Mouse (Mus musculus) left cerebral cortex, postnatal 14 days (tissue): ENCODE data around the gene Pex11g. TPM values are rescaled to one million over a fixed set of nuclear protein-coding genes. Genes with fewer than 3 reads are reported as not detected.

ENCODE experiments used
- DNase-seq, 2 experiments: peaks; one replicate each; pipeline ENCODE4 v3.0.0; 2021 to 2022; ENCODE audit warnings: low spot score in 2 of 2, mixed read lengths in 1 of 2
- intact Hi-C: fragments of 180-260 bp; cut with DNase I; formaldehyde crosslinking; loops from one replicate; pipeline ENCODE4 v1.15.1; 2025
- total RNA-seq, 2 experiments: library from RNA; stranded (reverse); gene quantifications; 2 replicates each; pipeline ENCODE4 v1.2.3; 2021

The Pex11g gene
- total RNA-seq, 2 experiments from 2014 or later: 0.74 to 1.2 TPM

- no peak for DNase-seq
- intact Hi-C loops: no loop called here
Observed at GRCm38 (mm10) chr8:3420105-3420706, 47.3 kb downstream of the Pex11g start.

GRCm38 (mm10) chr8:3418101-3418500 lies 49.4 kb downstream of the Pex11g start:
- no peak for DNase-seq
- intact Hi-C loops: no loop called here

- DNase-seq: no peak
- intact Hi-C loops: no loop called here
Observed at GRCm38 (mm10) chr8:3417455-3417854, 50.0 kb downstream of the Pex11g start.

- DNase-seq: no peak
- intact Hi-C loops: no loop called here
Observed at GRCm38 (mm10) chr8:3416846-3417245, 50.6 kb downstream of the Pex11g start.

GRCm38 (mm10) chr8:3415661-3416060 lies 51.8 kb downstream of the Pex11g start:
- intact Hi-C loops: no loop called here
- DNase-seq: no peak

GRCm38 (mm10) chr8:3415259-3415658 lies 52.2 kb downstream of the Pex11g start:
- intact Hi-C loops: no loop called here
- no peak for DNase-seq

GRCm38 (mm10) chr8:3414639-3415190 lies 52.8 kb downstream of the Pex11g start:
- intact Hi-C loops: no loop called here
- DNase-seq: no peak

- no peak for DNase-seq
- intact Hi-C loops: no loop called here
Observed at GRCm38 (mm10) chr8:3412816-3413215, 54.7 kb downstream of the Pex11g start.

GRCm38 (mm10) chr8:3411901-3412301 lies 55.6 kb downstream of the Pex11g start:
- DNase-seq: no peak
- intact Hi-C loops: no loop called here

GRCm38 (mm10) chr8:3411085-3411484 lies 56.4 kb downstream of the Pex11g start:
- intact Hi-C loops: no loop called here

GRCm38 (mm10) chr8:3407417-3407816 lies 60.1 kb downstream of the Pex11g start:
- no peak for DNase-seq
- intact Hi-C loops: no loop called here

More at GRCm38 (mm10) chr8:3411085-3411484, 56.4 kb downstream of the Pex11g start:
- DNase-seq: no peak

Other genes starting within 250 kb of the Pex11g start
- 10 to 100 TPM; 45.3 to 48.9 TPM for gene Insr, start 188.1 kb downstream of the Pex11g start, total RNA-seq
- gene A430078G23Rik, start 114.3 kb downstream of the Pex11g start, total RNA-seq: not detected
- gene Arhgef18, start 74.7 kb downstream of the Pex11g start, total RNA-seq: 10 to 100 TPM; 38.1 to 40.7 TPM
- gene Tex45, start 3.2 kb upstream of the Pex11g start, total RNA-seq: under 1 TPM; 0.21 to 0.53 TPM
- 10 to 100 TPM; 25.3 to 26.4 TPM for gene Zfp358, start 25.5 kb upstream of the Pex11g start, total RNA-seq
- 10 to 100 TPM; 79.9 to 81.5 TPM for gene Mcoln1, start 32.8 kb upstream of the Pex11g start, total RNA-seq
- 10 to 100 TPM; 70.2 to 74.8 TPM for gene Pnpla6, start 47.7 kb upstream of the Pex11g start, total RNA-seq
- gene C330021F23Rik, start 100.3 kb upstream of the Pex11g start, total RNA-seq: not detected
- 10 to 100 TPM; 45.8 to 45.9 TPM for gene Camsap3, start 119.6 kb upstream of the Pex11g start, total RNA-seq
- gene Xab2, start 153.6 kb upstream of the Pex11g start, total RNA-seq: 10 to 100 TPM; 32.7 to 34.4 TPM
- gene Pet100, start 153.9 kb upstream of the Pex11g start, total RNA-seq: 10 to 100 TPM; 88.1 to 92.9 TPM
- 1 to 10 TPM in 1 of 2 experiments, under 1 TPM in 1; 0.78 to 1.1 TPM for gene Pcp2, start 157.9 kb upstream of the Pex11g start, total RNA-seq
- gene Stxbp2, start 163.3 kb upstream of the Pex11g start, total RNA-seq: 10 to 100 TPM; 39.2 to 50.8 TPM
- under 1 TPM; 0.42 to 0.53 TPM for gene Retn, start 188.1 kb upstream of the Pex11g start, total RNA-seq
- gene Mcemp1, start 198.1 kb upstream of the Pex11g start, total RNA-seq: under 1 TPM in 1 of 2 experiments, not detected in 1; 0.24 TPM
- gene Fcor, start 204.7 kb upstream of the Pex11g start, total RNA-seq: 10 to 100 TPM; 16.3 to 18.6 TPM
- gene Trappc5, start 208.6 kb upstream of the Pex11g start, total RNA-seq: 10 to 100 TPM; 27.5 to 28.6 TPM
- not detected for gene Fcer2a, start 226.5 kb upstream of the Pex11g start, total RNA-seq